Mouse (Mus musculus): ENCODE results near the gene Smo. TPM values are rescaled to one million over a fixed set of nuclear protein-coding genes. Genes with fewer than 3 reads are reported as not detected.

Gene Smo
- polyA plus RNA-seq, 1 experiment from 2014 or later: 58.5 TPM

Other genes with a start within 250 kb of the Smo start
- gene Kcp, start 227.6 kb upstream of the Smo start, polyA plus RNA-seq (2015; fragmentation: Nextera tagmentation; extraction: Ambion mirVana): 37.4 and 37.8 TPM in 2 replicates
- gene Irf5, start 208.9 kb upstream of the Smo start, polyA plus RNA-seq (2015; fragmentation: Nextera tagmentation; extraction: Ambion mirVana): 2.7 and 3.6 TPM in 2 replicates
- 97.3 and 98.8 TPM in 2 replicates for gene Tnpo3, start 125.6 kb upstream of the Smo start, polyA plus RNA-seq (2015; fragmentation: Nextera tagmentation; extraction: Ambion mirVana)
- gene Tspan33, start 41.3 kb upstream of the Smo start, polyA plus RNA-seq (2015; fragmentation: Nextera tagmentation; extraction: Ambion mirVana): 4.6 and 5.1 TPM in 2 replicates
- 17.9 and 20.2 TPM in 2 replicates for gene Ahcyl2, start 32.5 kb downstream of the Smo start, polyA plus RNA-seq (2015; fragmentation: Nextera tagmentation; extraction: Ambion mirVana)
- 2.7 and 3.7 TPM in 2 replicates for gene Strip2, start 181.5 kb downstream of the Smo start, polyA plus RNA-seq (2015; fragmentation: Nextera tagmentation; extraction: Ambion mirVana)